Mouse (Mus musculus): ENCODE measurements at regions not wholly inside any gene's neighbourhood (a gene's known extent, or its start where the extent isn't known, plus 50 kb on each side); places are given as distances from the start of the nearest gene placed in this dataset.

DNA sequence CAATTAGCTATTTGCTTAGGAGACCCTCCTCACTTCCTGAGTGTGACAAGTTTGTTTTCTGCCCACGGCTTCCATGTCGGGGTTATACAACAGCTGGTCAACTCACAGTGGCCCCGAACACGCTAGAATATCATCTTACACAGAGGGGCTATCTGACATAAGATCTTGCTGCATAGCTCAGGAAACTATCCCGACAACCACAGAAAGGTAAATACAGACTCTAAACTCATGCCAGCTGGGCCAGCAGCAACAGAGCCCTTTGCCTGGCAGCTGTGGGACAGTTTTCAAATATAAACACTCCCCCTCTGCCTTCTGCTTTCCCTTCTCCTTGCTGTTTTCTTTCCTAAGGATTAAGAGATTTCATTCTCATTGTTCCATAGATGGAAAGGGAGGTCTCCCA lies 352.5 kb downstream of the Tns1 start:
- TF ChIP-seq TAL1 (conservative IDR thresholded peaks at IDR 0.05; ENCODE audit: low read depth, low read length) = no peak
- no peak for TF ChIP-seq CTCF (IDR thresholded peaks at IDR 0.05; ENCODE audit: low read depth, low read length)
- no peak for TF ChIP-seq GATA1 (IDR thresholded peaks at IDR 0.05; ENCODE audit: borderline replicate concordance, low read length)
- no peak for TF ChIP-seq POLR2AphosphoS5 (IDR thresholded peaks at IDR 0.05; ENCODE audit: insufficient replicate concordance, low read depth, low read length)
- TF ChIP-seq GATA2 (IDR thresholded peaks at IDR 0.05; ENCODE audit: borderline replicate concordance, low read depth, low read length) = no peak
- no peaks in the 10 kb centered on the region for H3K4me1 ChIP-seq (ENCODE audit: insufficient read depth, low read depth, low read length)
- H3K4me3 ChIP-seq (ENCODE audit: low read depth, low read length) = no peak overlapping the region
- ATAC-seq (ENCODE audit: extremely low read depth, insufficient number of reproducible peaks, low FRiP score, poor library complexity, severe bottlenecking) = no peak
- H3K36me3 ChIP-seq (replicated peaks) = no peaks in the 10 kb centered on the region
- H3K9me3 ChIP-seq (replicated peaks) = no peaks in the 10 kb centered on the region
- no peak for DNase-seq (ENCODE audit: low spot score)
- H3K27me3 ChIP-seq (ENCODE audit: insufficient read depth, low read length) = no peaks in the 10 kb centered on the region; the same call in 1 of the 2 replicates

DNA sequence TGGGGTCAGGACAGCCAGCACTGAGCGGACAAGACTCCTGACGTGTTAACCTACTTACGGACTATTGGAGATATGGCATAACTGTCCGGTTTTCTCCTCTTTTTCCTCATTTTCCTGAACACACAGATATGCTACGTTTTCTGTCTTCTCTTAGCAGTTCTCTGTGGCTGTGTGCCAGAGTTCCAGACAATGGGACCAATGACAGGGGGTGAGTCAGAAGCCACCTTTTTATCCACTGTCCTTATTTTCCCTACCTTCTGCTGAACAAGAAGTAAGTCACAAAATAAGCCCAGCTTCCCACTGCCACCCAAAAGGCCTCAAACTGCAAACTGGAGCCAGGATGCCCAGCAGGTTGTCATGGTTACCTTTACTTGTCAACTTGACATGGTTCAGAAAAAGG lies 353.6 kb downstream of the Tns1 start:
- H3K4me3 ChIP-seq (ENCODE audit: low read depth, low read length) = no peak overlapping the region
- no peak for ATAC-seq (ENCODE audit: extremely low read depth, insufficient number of reproducible peaks, low FRiP score, poor library complexity, severe bottlenecking)
- no peaks in the 10 kb centered on the region for H3K36me3 ChIP-seq (replicated peaks)
- H3K27me3 ChIP-seq (ENCODE audit: insufficient read depth, low read length) = no peaks in the 10 kb centered on the region; the same call in 1 of the 2 replicates
- no peaks in the 10 kb centered on the region for H3K4me1 ChIP-seq (ENCODE audit: insufficient read depth, low read depth, low read length)
- no peaks in the 10 kb centered on the region for H3K9me3 ChIP-seq (replicated peaks)
- TF ChIP-seq GATA1 (IDR thresholded peaks at IDR 0.05; ENCODE audit: borderline replicate concordance, low read length) (no peak), GATA2 (IDR thresholded peaks at IDR 0.05; ENCODE audit: borderline replicate concordance, low read depth, low read length) (no peak), POLR2AphosphoS5 (IDR thresholded peaks at IDR 0.05; ENCODE audit: insufficient replicate concordance, low read depth, low read length) (no peak), CTCF (IDR thresholded peaks at IDR 0.05; ENCODE audit: low read depth, low read length) (no peak)
- DNase-seq (ENCODE audit: low spot score) = no peak

DNA sequence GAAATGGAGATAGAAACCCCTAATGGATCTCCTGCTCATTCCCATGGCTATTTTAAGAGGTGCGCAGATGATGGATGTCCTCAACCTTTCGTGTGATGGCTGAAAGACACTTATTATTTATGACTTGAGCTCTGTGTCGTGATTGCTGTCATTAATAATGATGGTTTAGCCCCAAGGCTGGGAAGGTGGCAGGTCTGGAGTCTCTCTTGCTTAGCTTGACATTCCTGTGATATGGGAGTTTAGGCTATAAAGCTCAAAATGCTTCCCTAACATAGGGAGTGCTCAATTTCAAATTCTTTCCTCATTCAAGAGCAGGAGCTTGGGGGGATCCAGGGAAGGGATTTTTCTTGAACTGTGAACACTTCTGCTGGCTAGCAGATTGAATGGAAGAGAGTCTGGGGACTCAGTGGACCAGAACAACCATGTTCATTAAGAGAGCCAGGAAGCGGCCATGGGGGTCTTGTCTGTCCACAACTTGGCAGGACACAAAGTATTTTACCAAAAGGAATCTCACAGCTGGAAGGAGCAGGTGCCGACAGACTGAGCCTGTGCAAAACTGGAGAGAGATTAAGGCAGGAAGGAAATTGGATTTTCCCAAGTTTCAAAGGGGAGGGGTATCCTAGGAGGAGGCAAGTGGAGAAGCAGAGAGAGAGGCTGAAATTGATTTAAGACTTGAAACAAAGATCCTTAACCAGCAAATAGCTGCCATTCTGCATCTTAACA lies 359.5 kb downstream of the Tns1 start:
- no peaks in the 10 kb centered on the region for H3K4me1 ChIP-seq (ENCODE audit: insufficient read depth, low read depth, low read length)
- H3K27me3 ChIP-seq (ENCODE audit: insufficient read depth, low read length) = no peaks in the 10 kb centered on the region
- H3K4me3 ChIP-seq (ENCODE audit: low read depth, low read length) = no peak overlapping the region
- no peaks in the 10 kb centered on the region for H3K36me3 ChIP-seq (replicated peaks)
- no peak for DNase-seq (ENCODE audit: low spot score)
- no peak for ATAC-seq (ENCODE audit: extremely low read depth, insufficient number of reproducible peaks, low FRiP score, poor library complexity, severe bottlenecking)
- no peaks in the 10 kb centered on the region for H3K9me3 ChIP-seq (replicated peaks)
- TF ChIP-seq GATA1 (IDR thresholded peaks at IDR 0.05; ENCODE audit: borderline replicate concordance, low read length) (no peak), CTCF (IDR thresholded peaks at IDR 0.05; ENCODE audit: low read depth, low read length) (no peak), POLR2AphosphoS5 (IDR thresholded peaks at IDR 0.05; ENCODE audit: insufficient replicate concordance, low read depth, low read length) (no peak), GATA2 (IDR thresholded peaks at IDR 0.05; ENCODE audit: borderline replicate concordance, low read depth, low read length) (no peak), TAL1 (conservative IDR thresholded peaks at IDR 0.05; ENCODE audit: low read depth, low read length) (no peak)

DNA sequence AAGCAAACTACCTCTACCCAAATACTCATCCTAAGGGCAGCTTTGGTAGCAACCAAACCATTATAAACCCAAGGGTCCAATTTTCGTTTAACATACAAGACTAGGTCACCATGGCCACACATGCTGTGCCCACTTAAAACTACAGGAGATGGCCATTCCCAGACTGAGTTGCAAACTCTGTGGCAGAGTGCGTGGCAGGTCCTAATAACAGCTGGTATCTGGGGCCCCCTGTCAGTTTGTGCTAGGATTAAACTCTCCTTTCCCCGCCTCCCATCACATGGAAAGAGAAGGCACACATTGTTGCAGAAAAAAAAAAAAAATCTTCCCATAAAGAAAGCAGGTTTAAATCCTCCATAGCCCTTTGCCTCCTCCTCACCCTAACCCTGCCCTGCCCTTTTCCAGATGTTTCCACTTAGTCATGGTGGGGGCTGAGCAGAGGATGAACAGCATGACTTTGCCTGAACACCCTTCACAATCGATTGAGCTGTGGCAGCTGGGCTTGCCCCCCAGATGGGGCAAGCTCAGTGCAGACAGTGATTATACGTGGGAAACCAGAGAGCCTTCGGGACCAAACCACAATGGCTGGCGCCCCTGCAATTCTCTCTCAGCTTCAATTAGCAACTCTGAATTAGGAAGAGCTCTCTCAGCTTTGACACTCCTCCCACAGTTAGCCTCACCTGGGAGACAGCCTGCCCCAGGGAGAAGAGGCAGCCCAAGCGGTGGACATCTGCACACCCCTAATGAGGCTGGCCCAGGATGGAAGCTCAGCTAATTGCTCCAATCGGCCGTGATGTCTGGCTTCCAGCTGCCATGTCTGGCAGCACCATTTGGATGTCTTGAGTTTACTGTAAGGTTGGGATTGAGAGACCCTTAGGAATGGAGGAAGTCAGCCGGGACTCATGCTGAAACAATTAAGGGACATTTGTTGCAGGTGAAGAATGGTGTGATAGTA lies 365.9 kb downstream of the Tns1 start:
- H3K4me3 ChIP-seq (ENCODE audit: low read depth, low read length) = no peak overlapping the region
- no peak for DNase-seq (ENCODE audit: low spot score)
- H3K36me3 ChIP-seq (replicated peaks) = no peaks in the 10 kb centered on the region
- no peaks in the 10 kb centered on the region for H3K9me3 ChIP-seq (replicated peaks)
- no peaks in the 10 kb centered on the region for H3K4me1 ChIP-seq (ENCODE audit: insufficient read depth, low read depth, low read length)
- no peaks in the 10 kb centered on the region; the same call in 1 of the 2 replicates for H3K27me3 ChIP-seq (ENCODE audit: insufficient read depth, low read length)
- ATAC-seq (ENCODE audit: extremely low read depth, insufficient number of reproducible peaks, low FRiP score, poor library complexity, severe bottlenecking) = no peak
- TF ChIP-seq GATA1 (IDR thresholded peaks at IDR 0.05; ENCODE audit: borderline replicate concordance, low read length) (no peak), GATA2 (IDR thresholded peaks at IDR 0.05; ENCODE audit: borderline replicate concordance, low read depth, low read length) (no peak), TAL1 (conservative IDR thresholded peaks at IDR 0.05; ENCODE audit: low read depth, low read length) (no peak), POLR2AphosphoS5 (IDR thresholded peaks at IDR 0.05; ENCODE audit: insufficient replicate concordance, low read depth, low read length) (no peak), CTCF (IDR thresholded peaks at IDR 0.05; ENCODE audit: low read depth, low read length) (no peak)

DNA sequence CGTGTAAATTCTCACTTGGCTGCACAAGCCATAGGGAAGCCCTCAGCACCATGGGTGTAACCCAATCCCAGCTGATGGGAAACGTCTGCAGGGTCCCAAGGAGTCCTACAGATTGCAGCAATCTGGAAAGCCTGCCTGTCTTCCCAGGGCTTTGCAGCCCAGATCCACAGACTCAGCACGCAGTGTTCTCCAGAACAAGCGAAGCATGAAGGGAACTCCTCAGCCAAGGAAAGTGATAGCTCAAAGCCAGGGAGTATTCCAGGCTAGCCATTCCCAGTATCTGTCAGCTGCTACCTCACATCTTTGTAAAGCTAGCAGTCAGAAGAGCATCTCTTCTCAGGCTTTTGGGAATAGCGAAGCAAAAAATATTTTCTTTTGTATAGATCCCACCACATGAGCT lies 368.5 kb downstream of the Tns1 start:
- H3K4me1 ChIP-seq (ENCODE audit: insufficient read depth, low read depth, low read length) = no peaks in the 10 kb centered on the region
- H3K9me3 ChIP-seq (replicated peaks) = no peaks in the 10 kb centered on the region
- DNase-seq (ENCODE audit: low spot score) (no peak), ATAC-seq (ENCODE audit: extremely low read depth, insufficient number of reproducible peaks, low FRiP score, poor library complexity, severe bottlenecking) (no peak)
- no peak for TF ChIP-seq POLR2AphosphoS5 (IDR thresholded peaks at IDR 0.05; ENCODE audit: insufficient replicate concordance, low read depth, low read length)
- TF ChIP-seq TAL1 (conservative IDR thresholded peaks at IDR 0.05; ENCODE audit: low read depth, low read length) = no peak
- TF ChIP-seq GATA2 (IDR thresholded peaks at IDR 0.05; ENCODE audit: borderline replicate concordance, low read depth, low read length) = no peak
- TF ChIP-seq CTCF (IDR thresholded peaks at IDR 0.05; ENCODE audit: low read depth, low read length) = no peak
- no peak for TF ChIP-seq GATA1 (IDR thresholded peaks at IDR 0.05; ENCODE audit: borderline replicate concordance, low read length)
- no peaks in the 10 kb centered on the region for H3K36me3 ChIP-seq (replicated peaks)
- no peaks in the 10 kb centered on the region; the same call in 1 of the 2 replicates for H3K27me3 ChIP-seq (ENCODE audit: insufficient read depth, low read length)
- no peak overlapping the region for H3K4me3 ChIP-seq (ENCODE audit: low read depth, low read length)

DNA sequence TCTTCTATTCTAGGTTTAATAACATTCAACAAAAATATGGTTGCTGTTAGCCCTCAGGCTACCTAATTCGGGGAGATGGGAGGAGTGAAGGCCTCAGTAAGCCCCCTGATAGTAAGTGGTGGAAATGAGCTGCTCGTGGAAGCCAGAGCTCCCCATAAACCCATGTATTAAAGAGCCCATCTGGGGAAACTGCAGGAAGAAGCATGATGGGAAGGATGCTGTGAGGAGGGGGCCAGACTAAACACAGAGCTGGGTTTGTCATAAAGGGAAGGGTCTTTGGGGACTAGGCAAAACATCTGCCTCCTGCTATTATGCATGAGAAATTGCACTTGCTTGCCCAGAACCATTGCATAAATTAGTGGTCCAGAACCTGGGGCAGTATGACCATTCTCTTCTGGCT lies 369.3 kb downstream of the Tns1 start:
- no peak for DNase-seq (ENCODE audit: low spot score)
- H3K4me1 ChIP-seq (ENCODE audit: insufficient read depth, low read depth, low read length) = no peaks in the 10 kb centered on the region
- TF ChIP-seq CTCF (IDR thresholded peaks at IDR 0.05; ENCODE audit: low read depth, low read length) (no peak), GATA1 (IDR thresholded peaks at IDR 0.05; ENCODE audit: borderline replicate concordance, low read length) (no peak), TAL1 (conservative IDR thresholded peaks at IDR 0.05; ENCODE audit: low read depth, low read length) (no peak), POLR2AphosphoS5 (IDR thresholded peaks at IDR 0.05; ENCODE audit: insufficient replicate concordance, low read depth, low read length) (no peak), GATA2 (IDR thresholded peaks at IDR 0.05; ENCODE audit: borderline replicate concordance, low read depth, low read length) (no peak)
- ATAC-seq (ENCODE audit: extremely low read depth, insufficient number of reproducible peaks, low FRiP score, poor library complexity, severe bottlenecking) = no peak
- no peaks in the 10 kb centered on the region; the same call in 1 of the 2 replicates for H3K27me3 ChIP-seq (ENCODE audit: insufficient read depth, low read length)
- H3K9me3 ChIP-seq (replicated peaks) = no peaks in the 10 kb centered on the region
- no peak overlapping the region for H3K4me3 ChIP-seq (ENCODE audit: low read depth, low read length)
- H3K36me3 ChIP-seq (replicated peaks) = no peaks in the 10 kb centered on the region
